In genomic region chr11:19009536-19010395, GRCm38 (mm10) we compare ENCODE assay signal across 9 mouse cellular contexts. TPM values are rescaled to one million over a fixed set of nuclear protein-coding genes. Genes with fewer than 3 reads are reported as not detected.
DNase-seq lines count a peak whose midpoint lies in the region; ATAC-seq lines count a peak whose summit lies in the region.
"Had no signal": no experiment of that assay in that cellular context is flagged by ENCODE, and none has a peak within 500 bp of the region (broad histone marks: within the 10 kb centered on the region; RNA-seq: fewer than 3 reads in every experiment).

No protein-coding gene starts in this region.

- H3K4me3 ChIP-seq in heart, embryonic 11.5 days (ENCODE audit: low read depth, low read length): peak overlapping the region; percentile 23
- H3K4me3 ChIP-seq in limb, embryonic 13.5 days: peak overlapping the region; percentile 11; the same call in 1 of the 2 replicates

- peak; percentile 41 for DNase-seq in adrenal gland, postnatal 14 days
- DNase-seq in adrenal gland, adult 18-20 months (ENCODE audit: low spot score in 2 of 2): no peak
- peak; percentile 72 for DNase-seq in Muller cell, postnatal 12 days (ENCODE audit: inconsistent ontology term)
- DNase-seq in right cerebral cortex, adult 2 months (ENCODE audit: low spot score in 2 of 2): no peak
- no peak for DNase-seq in layer of hippocampus, postnatal 25 days (ENCODE audit: extremely low spot score in 1 of 2, low spot score in 1 of 2)
- DNase-seq in thymus, postnatal 25 days: no peak
- DNase-seq: kidney, adult 2 months had no signal

- H3K9ac ChIP-seq in heart, embryonic 11.5 days (ENCODE audit: low read depth, low read length): peak overlapping the region; percentile 63
- H3K9ac ChIP-seq in limb, embryonic 13.5 days: no peak overlapping the region

- H3K27ac ChIP-seq in heart, embryonic 11.5 days (ENCODE audit: low read depth, low read length): peak overlapping the region; percentile 70
- no peak overlapping the region for H3K27ac ChIP-seq in limb, embryonic 13.5 days

- H3K27me3 ChIP-seq in heart, embryonic 11.5 days (ENCODE audit: control insufficient read depth, insufficient read depth, low read length): no peaks in the 10 kb centered on the region
- peaks cover 92% of the 10 kb centered on the region for H3K27me3 ChIP-seq in limb, embryonic 13.5 days

- 19% methylated on average over 17 of the region's 17 CpGs for WGBS in heart, embryonic 11.5 days (ENCODE audit: insufficient replicate concordance)
- WGBS in limb, embryonic 13.5 days: 29% methylated on average over 17 of the region's 17 CpGs

- no peaks in the 10 kb centered on the region for H3K9me3 ChIP-seq in heart, embryonic 11.5 days (replicated peaks; ENCODE audit: control insufficient read depth, low read length)
- no peaks in the 10 kb centered on the region for H3K9me3 ChIP-seq in limb, embryonic 13.5 days

- no peak for ATAC-seq in heart, embryonic 11.5 days (replicated peaks; ENCODE audit: insufficient number of reproducible peaks, low FRiP score, low TSS enrichment)
- no peak for ATAC-seq in limb, embryonic 13.5 days (ENCODE audit: low FRiP score, low read depth)

- peaks cover 49% of the 10 kb centered on the region for H3K4me1 ChIP-seq in heart, embryonic 11.5 days (ENCODE audit: control insufficient read depth, insufficient read depth, low read length)
- peaks cover 18% of the 10 kb centered on the region for H3K4me1 ChIP-seq in limb, embryonic 13.5 days

- H3K4me2 ChIP-seq in heart, embryonic 11.5 days: peak overlapping the region; percentile 81
- no peak overlapping the region for H3K4me2 ChIP-seq in limb, embryonic 13.5 days (replicated peaks)

- H3K36me3 ChIP-seq in heart, embryonic 11.5 days (ENCODE audit: control insufficient read depth, insufficient read depth, low read length): peaks cover 2% of the 10 kb centered on the region; the same call in 1 of the 2 replicates
- no peaks in the 10 kb centered on the region for H3K36me3 ChIP-seq in limb, embryonic 13.5 days

RNA-seq across cellular contexts. Expression of gene Meis1, which starts 9.0 kb away (rescaled TPM):
- 57.0 and 57.5 TPM in 2 replicates for total RNA-seq in adrenal gland, postnatal 14 days (2021)
- total RNA-seq in adrenal gland, adult 18-20 months (2021): 10 to 100 TPM; 31.2 to 49.4 TPM
- polyA plus RNA-seq in heart, embryonic 11.5 days (2014; fragmentation: Nextera tagmentation; extraction: Ambion mirVana): 72.8 and 89.0 TPM in 2 replicates
- 20.9 and 24.5 TPM in 2 replicates for polyA plus RNA-seq in limb, embryonic 13.5 days (2015; fragmentation: Nextera tagmentation; extraction: Ambion mirVana)
- total RNA-seq in layer of hippocampus, postnatal 25 days (2021): 1 to 10 TPM; 2.1 to 2.9 TPM

Comparison
In these comparisons a context has a peak if more than half of its experiments do, and no peak if none do; other contexts are left out.
1. DNase-seq: peak in adrenal gland, postnatal 14 days (single experiment) and Muller cell, postnatal 12 days (single experiment); none in adrenal gland, adult 18-20 months (0 of 2), right cerebral cortex, adult 2 months (0 of 2), layer of hippocampus, postnatal 25 days (0 of 2) and thymus, postnatal 25 days (single experiment).
2. RNA of gene Meis1, which starts 9.0 kb away (total RNA-seq): 57.0 to 57.5 TPM in adrenal gland, postnatal 14 days and 31.2 to 49.4 TPM in adrenal gland, adult 18-20 months; 2.1 to 2.9 TPM in layer of hippocampus, postnatal 25 days; every median in the first group is over 4 times any median in the second.